Comparison of ENCODE assay signal across 8 mouse cellular contexts in genomic region chr15:97664981-97665668, GRCm38 (mm10). TPM values are rescaled to one million over a fixed set of nuclear protein-coding genes. Genes with fewer than 3 reads are reported as not detected.
DNase-seq lines count a peak whose midpoint lies in the region; ATAC-seq and TF ChIP-seq lines count a peak whose summit lies in the region.

No protein-coding gene starts in this region.

- H3K4me2 ChIP-seq in forebrain, embryonic 16.5 days (ENCODE audit: low read length) = no peak overlapping the region

- no peaks in the 10 kb centered on the region for H3K9me3 ChIP-seq in forebrain, embryonic 16.5 days (ENCODE audit: control insufficient read depth, low read length)

- peak; percentile 76 for TF ChIP-seq CTCF in gastrocnemius, adult 2 months (IDR thresholded peaks at IDR 0.05)
- peak; percentile 45; the same call in 1 of the 2 replicates for TF ChIP-seq CTCF in small intestine, adult 2 months (IDR thresholded peaks at IDR 0.05; ENCODE audit: extremely low read depth, insufficient read length, insufficient replicate concordance, low read depth, low read length)

- no peaks in the 10 kb centered on the region for H3K27me3 ChIP-seq in small intestine, adult 2 months (ENCODE audit: control insufficient read depth, insufficient read depth, low read length)
- H3K27me3 ChIP-seq in forebrain, embryonic 16.5 days (replicated peaks; ENCODE audit: control insufficient read depth, insufficient read depth, low read length) = no peaks in the 10 kb centered on the region

- WGBS in small intestine, adult 2 months = 62% methylated on average over 16 of the region's 16 CpGs
- WGBS in forebrain, embryonic 16.5 days = 60% methylated on average over 16 of the region's 16 CpGs

- H3K36me3 ChIP-seq in small intestine, adult 2 months (ENCODE audit: control insufficient read depth, insufficient read depth, low read length) = no peaks in the 10 kb centered on the region
- no peaks in the 10 kb centered on the region for H3K36me3 ChIP-seq in forebrain, embryonic 16.5 days (ENCODE audit: control insufficient read depth, insufficient read depth)

- no peak overlapping the region for H3K4me3 ChIP-seq in gastrocnemius, adult 2 months
- H3K4me3 ChIP-seq in small intestine, adult 2 months (ENCODE audit: low read depth, low read length) = no peak overlapping the region
- H3K4me3 ChIP-seq in forebrain, embryonic 16.5 days (replicated peaks; ENCODE audit: low read length) = no peak overlapping the region

- no peak overlapping the region for H3K9ac ChIP-seq in forebrain, embryonic 16.5 days (replicated peaks; ENCODE audit: low read depth, low read length)

- H3K4me1 ChIP-seq in small intestine, adult 2 months (ENCODE audit: control insufficient read depth, insufficient read depth, insufficient read length, low read length) = no peaks in the 10 kb centered on the region; the same call in 1 of the 2 replicates
- H3K4me1 ChIP-seq in forebrain, embryonic 16.5 days (replicated peaks; ENCODE audit: control insufficient read depth, insufficient read depth, low read length) = peaks cover 2% of the 10 kb centered on the region; the same call in 1 of the 2 replicates

- intact Hi-C loops in gastrocnemius, adult 2 months (cut with DNase I) = loop anchor here (2.0 to 10.0 kb wide), 2 partner anchors 420 to 470 kb away; partner anchors contain the start of genes Amigo2 and Pced1b
- intact Hi-C loops in heart, postnatal 25 days (cut with DNase I) = loop anchor here (1.0 to 5.0 kb wide), 6 partner anchors 73 to 468 kb away; no protein-coding TSS in a partner anchor

- DNase-seq in gastrocnemius, adult 2 months = no peak
- no peak for DNase-seq in gastrocnemius, postnatal 4 days (ENCODE audit: low spot score in 2 of 2)
- DNase-seq in thymus, postnatal 0 days (ENCODE audit: low spot score) = peak; percentile 70
- no peak for DNase-seq in thymus, adult 18-20 months
- DNase-seq in embryo, embryonic 10.5 days (ENCODE audit: low spot score) = peak; percentile 59
- no peak for DNase-seq in heart, postnatal 25 days (ENCODE audit: low spot score)

- TF ChIP-seq POLR2A in small intestine, adult 2 months (IDR thresholded peaks at IDR 0.05; ENCODE audit: low read depth, low read length) = no peak

- no peak for ATAC-seq in forebrain, embryonic 16.5 days

- no peak overlapping the region for H3K27ac ChIP-seq in gastrocnemius, adult 2 months
- no peak overlapping the region for H3K27ac ChIP-seq in small intestine, adult 2 months (ENCODE audit: insufficient read depth, low read depth, low read length)
- no peak overlapping the region for H3K27ac ChIP-seq in forebrain, embryonic 16.5 days (ENCODE audit: low read length)

RNA-seq across cellular contexts. Expression of gene Rpap3, which starts 40.5 kb away (rescaled TPM):
- 10 to 100 TPM; 11.4 to 13.3 TPM for total RNA-seq in gastrocnemius, adult 2 months (2021)
- total RNA-seq in gastrocnemius, postnatal 4 days (2021) = 10 to 100 TPM; 15.2 to 15.7 TPM
- polyA plus RNA-seq in thymus, postnatal 0 days (2015; fragmentation: Nextera tagmentation; extraction: Ambion mirVana) = 31.1 and 31.7 TPM in 2 replicates
- polyA plus RNA-seq in small intestine, adult 2 months (2012; rRNA removed) = 0.55 and 0.63 TPM in 2 replicates
- 10 to 100 TPM; 12.8 to 14.3 TPM for total RNA-seq in heart, postnatal 25 days (2021)
- 31.7 and 35.5 TPM in 2 replicates for polyA plus RNA-seq in forebrain, embryonic 16.5 days (2015; fragmentation: Nextera tagmentation; extraction: Ambion mirVana)

Comparison
In these comparisons a context has a peak if more than half of its experiments do, and no peak if none do; other contexts are left out.
1. DNase-seq: peak in thymus, postnatal 0 days (single experiment) and embryo, embryonic 10.5 days (single experiment); none in gastrocnemius, adult 2 months (single experiment), gastrocnemius, postnatal 4 days (0 of 2), thymus, adult 18-20 months (0 of 2) and heart, postnatal 25 days (single experiment).